Comparison of ENCODE assay signal across 8 mouse cellular contexts in the genomic region with DNA sequence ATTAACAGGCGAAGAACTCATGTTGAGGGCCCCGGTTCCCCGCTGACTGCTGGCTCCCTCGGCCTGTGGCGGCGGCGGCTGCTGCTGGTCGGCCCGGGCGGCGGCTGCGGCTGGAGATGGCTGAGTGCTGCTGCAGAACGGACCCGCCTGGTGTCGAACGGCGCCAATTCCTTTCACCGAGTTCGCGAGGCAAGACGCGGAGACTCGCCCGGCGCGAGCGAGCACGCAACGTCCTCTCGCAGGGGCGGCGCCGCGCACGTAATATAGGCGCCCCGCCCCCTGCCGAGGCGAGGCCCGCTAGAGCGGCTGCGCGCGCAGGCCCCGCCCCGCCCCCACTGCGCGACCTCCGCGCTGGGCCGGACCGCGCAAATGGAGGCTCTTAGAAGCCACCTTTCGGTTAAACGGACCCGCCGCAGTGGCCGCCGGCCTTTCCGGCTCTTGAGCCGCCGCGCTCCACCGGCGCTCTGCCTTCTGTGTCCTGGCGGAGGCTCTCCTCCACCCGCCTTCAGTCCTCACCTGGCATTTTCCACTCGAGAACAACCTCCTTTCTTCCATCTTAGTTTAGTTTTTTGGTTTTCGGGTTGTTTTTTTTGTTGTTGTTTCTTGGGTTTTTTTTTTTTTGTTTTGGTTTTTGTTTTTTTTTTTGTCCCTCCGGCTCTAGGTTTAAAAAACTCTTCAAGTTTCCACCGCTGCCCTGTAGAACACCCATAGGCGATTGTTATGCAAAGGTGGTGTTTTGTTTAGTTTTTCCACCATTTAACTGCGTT. TPM values are rescaled to one million over a fixed set of nuclear protein-coding genes. Genes with fewer than 3 reads are reported as not detected.
DNase-seq lines count a peak whose midpoint lies in the region; ATAC-seq and TF ChIP-seq lines count a peak whose summit lies in the region.

A gene (minus strand): TSS at position 247 of the 767 bp plus-strand sequence.

- WGBS in hindbrain, embryonic 16.5 days, result under 1% methylated on average over 71 of the region's 73 CpGs

- peaks cover 4% of the 10 kb centered on the region for H3K36me3 ChIP-seq in hindbrain, embryonic 16.5 days (ENCODE audit: control insufficient read depth, insufficient read depth, low read length)

- DNase-seq in T-cell, adult 2 months (ENCODE audit: low spot score), result peak; percentile 93
- peak; percentile 96 to 97 for DNase-seq in cerebellum, postnatal 36 days
- DNase-seq in gastrocnemius, adult 18-20 months (ENCODE audit: low spot score), result peak; percentile 95
- DNase-seq in left cerebral cortex, adult 2 months (ENCODE audit: extremely low spot score in 1 of 2, low spot score in 2 of 2), result peak; percentile 97 to 98
- peak; percentile 94 to 96 for DNase-seq in right cerebral cortex, adult 2 months (ENCODE audit: low spot score in 2 of 2)
- peak; percentile 96 for DNase-seq in urinary bladder, postnatal 14 days (ENCODE audit: low spot score)

- peaks cover 23% of the 10 kb centered on the region for H3K4me1 ChIP-seq in hindbrain, embryonic 16.5 days (ENCODE audit: control insufficient read depth, insufficient read depth, low read depth, low read length)

- intact Hi-C loops in left cerebral cortex, adult 2 months (cut with DNase I), result loop anchor here (1.0 to 10.0 kb wide), 5 partner anchors 19 to 1437 kb away; a partner anchor contains a TSS

- H3K4me3 ChIP-seq in hindbrain, embryonic 16.5 days (ENCODE audit: low read length), result peak within 1 kb of the TSS; percentile 99
- peak within 1 kb of the TSS; percentile 79 for H3K4me3 ChIP-seq in left cerebral cortex, adult 2 months

- peak within 1 kb of the TSS; percentile 64 for H3K4me2 ChIP-seq in hindbrain, embryonic 16.5 days (ENCODE audit: low read length)

- peak within 1 kb of the TSS; percentile 98 for H3K9ac ChIP-seq in hindbrain, embryonic 16.5 days (ENCODE audit: low read depth, low read length)

- peak; percentile 91 for ATAC-seq in hindbrain, embryonic 16.5 days
- ATAC-seq in megakaryocyte, adult 5-6 weeks (ENCODE audit: poor library complexity, severe bottlenecking), result peak; percentile 74

- no peak; the same call in 1 of the 2 replicates for TF ChIP-seq CTCF in left cerebral cortex, adult 2 months (IDR thresholded peaks at IDR 0.05)

- H3K27me3 ChIP-seq in hindbrain, embryonic 16.5 days (replicated peaks; ENCODE audit: control insufficient read depth, insufficient read depth, low read length), result no peaks in the 10 kb centered on the region

- H3K27ac ChIP-seq in hindbrain, embryonic 16.5 days (ENCODE audit: low read depth, low read length), result peak within 1 kb of the TSS; percentile 99
- peak within 1 kb of the TSS; percentile 100 for H3K27ac ChIP-seq in left cerebral cortex, adult 2 months

- no peaks in the 10 kb centered on the region for H3K9me3 ChIP-seq in hindbrain, embryonic 16.5 days (ENCODE audit: control insufficient read depth, low read length)

RNA-seq across cellular contexts. Expression of the gene that starts here (rescaled TPM):
- total RNA-seq in gastrocnemius, adult 18-20 months (2021), result 100 to 1,000 TPM; 101 to 152 TPM
- 162 and 180 TPM in 2 replicates for polyA plus RNA-seq in hindbrain, embryonic 16.5 days (2015; fragmentation: Nextera tagmentation; extraction: Ambion mirVana)
- total RNA-seq in left cerebral cortex, adult 2 months (2021), result 100 to 1,000 TPM; 411 to 430 TPM
- 418 and 446 TPM in 2 replicates for total RNA-seq in megakaryocyte, adult 5-6 weeks (2015)
- 321 and 398 TPM in 2 replicates for total RNA-seq in megakaryocyte, adult 5-6 weeks (2017)

Comparison
In these comparisons a context has a peak if more than half of its experiments do, and no peak if none do; other contexts are left out.
1. Peak in every context shown above with its lines: DNase-seq, ATAC-seq, H3K4me3 ChIP-seq and H3K27ac ChIP-seq.